Mouse (Mus musculus) T-cell, adult 66 days (primary cell): ENCODE results near the gene Kcna3. TPM values are rescaled to one million over a fixed set of nuclear protein-coding genes. Genes with fewer than 3 reads are reported as not detected.

Source experiments
- total RNA-seq, 2 experiments: library from RNA; stranded (reverse); gene quantifications; 3 replicates in 1 of 2; 4 replicates in 1 of 2; pipeline ENCODE4 v1.2.4; 2023

Kcna3 gene
- total RNA-seq: 10 to 100 TPM; 67.8 to 74.6 TPM

GRCm38 (mm10) chr3:107035521-107036457 lies at the start of gene Kcna3:
TSS of gene Kcna3 (plus strand) at chr3:107036169.

Other genes with a start within 250 kb of the Kcna3 start
- 100 to 1,000 TPM; 596 to 622 TPM for gene Cd53, start 246.0 kb upstream of the Kcna3 start, total RNA-seq
- not detected for gene Olfr266, start 209.9 kb upstream of the Kcna3 start, total RNA-seq
- gene Kcna2, start 65.0 kb downstream of the Kcna3 start, total RNA-seq: 1 to 10 TPM; 5.9 to 6.7 TPM
- not detected for gene Kcna10, start 146.9 kb downstream of the Kcna3 start, total RNA-seq
- gene Cym, start 185.6 kb downstream of the Kcna3 start, total RNA-seq: not detected
- not detected for gene A630076J17Rik, start 194.4 kb downstream of the Kcna3 start, total RNA-seq
- not detected for gene Prok1, start 203.5 kb downstream of the Kcna3 start, total RNA-seq
- 10 to 100 TPM; 45.2 to 49.5 TPM for gene Lamtor5, start 242.7 kb downstream of the Kcna3 start, total RNA-seq